ENCODE assay signal across 24 mouse cellular contexts in the genomic region with DNA sequence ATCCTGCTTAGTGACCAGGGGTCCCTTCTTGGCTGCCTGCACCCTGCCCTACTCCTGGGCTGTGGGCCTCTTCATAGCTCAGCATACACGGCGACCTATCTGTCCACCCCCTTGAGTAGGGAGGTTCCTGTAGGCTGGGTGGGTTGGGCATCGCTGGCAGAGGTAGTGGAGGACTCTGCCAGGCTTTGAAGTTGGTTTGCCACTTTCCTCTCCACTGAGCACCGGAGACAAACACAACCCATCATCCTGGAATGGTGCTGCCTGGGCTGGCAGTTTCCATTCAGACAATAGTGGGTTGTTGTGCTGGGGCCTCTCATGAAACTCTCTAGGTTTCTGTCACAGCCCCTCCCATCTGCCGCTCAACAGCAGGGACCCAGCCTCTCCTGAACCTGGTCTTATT. TPM values are rescaled to one million over a fixed set of nuclear protein-coding genes. Genes with fewer than 3 reads are reported as not detected.
DNase-seq lines count a peak whose midpoint lies in the region; ATAC-seq and TF ChIP-seq lines count a peak whose summit lies in the region.
"Had no signal": no experiment of that assay in that cellular context is flagged by ENCODE, and none has a peak within 500 bp of the region (broad histone marks: within the 10 kb centered on the region; RNA-seq: fewer than 3 reads in every experiment).

No protein-coding gene starts in this region.

- no peak overlapping the region for H3K4me3 ChIP-seq in intestine, embryonic 16.5 days (ENCODE audit: low read length)
- H3K4me3 ChIP-seq in intestine, embryonic 15.5 days (replicated peaks) = no peak overlapping the region
- H3K4me3 ChIP-seq in intestine, postnatal 0 days (ENCODE audit: low read depth, low read length) = no peak overlapping the region
- no peak overlapping the region for H3K4me3 ChIP-seq in midbrain, embryonic 15.5 days
- H3K4me3 ChIP-seq in hindbrain, embryonic 16.5 days (ENCODE audit: low read length) = no peak overlapping the region
- H3K4me3 ChIP-seq: embryonic facial prominence, embryonic 10.5 days; heart, embryonic 10.5 days; hindbrain, embryonic 15.5 days; limb, embryonic 15.5 days; midbrain, embryonic 13.5 days; neural tube, embryonic 12.5 days; stomach, embryonic 15.5 days had no signal

- no peak for TF ChIP-seq CTCF in intestine, postnatal 0 days (IDR thresholded peaks at IDR 0.05; ENCODE audit: low read depth)

- H3K4me1 ChIP-seq in intestine, embryonic 16.5 days (ENCODE audit: control insufficient read depth, insufficient read depth, low read length) = peaks cover 11% of the 10 kb centered on the region; the same call in 1 of the 2 replicates
- peaks cover 9% of the 10 kb centered on the region; the same call in 1 of the 2 replicates for H3K4me1 ChIP-seq in intestine, embryonic 15.5 days (replicated peaks)
- H3K4me1 ChIP-seq in intestine, postnatal 0 days (replicated peaks; ENCODE audit: control insufficient read depth, insufficient read depth, low read length) = peaks cover 7% of the 10 kb centered on the region
- peaks cover 6% of the 10 kb centered on the region for H3K4me1 ChIP-seq in midbrain, embryonic 15.5 days
- peaks cover 2% of the 10 kb centered on the region; the same call in 1 of the 2 replicates for H3K4me1 ChIP-seq in hindbrain, embryonic 16.5 days (ENCODE audit: control insufficient read depth, insufficient read depth, low read depth, low read length)
- H3K4me1 ChIP-seq: neural tube, embryonic 12.5 days had no signal

- DNase-seq in testis, postnatal 10 days (ENCODE audit: low spot score) = peak; percentile 36
- DNase-seq in testis, postnatal 14 days (ENCODE audit: low spot score) = no peak
- DNase-seq: cerebellum, adult 8-10 months; gastrocnemius, postnatal 36 days; left cerebral cortex, postnatal 4 days; lung, adult 2 months; lung, postnatal 14 days; retina, postnatal 1 day; right cerebral cortex, postnatal 25 days had no signal

- H3K9ac ChIP-seq in intestine, embryonic 16.5 days (ENCODE audit: low read depth, low read length) = no peak overlapping the region
- no peak overlapping the region for H3K9ac ChIP-seq in intestine, embryonic 15.5 days
- no peak overlapping the region for H3K9ac ChIP-seq in intestine, postnatal 0 days (ENCODE audit: low read depth, low read length)
- no peak overlapping the region for H3K9ac ChIP-seq in midbrain, embryonic 15.5 days
- no peak overlapping the region for H3K9ac ChIP-seq in hindbrain, embryonic 16.5 days (ENCODE audit: low read depth, low read length)
- H3K9ac ChIP-seq: hindbrain, embryonic 15.5 days; limb, embryonic 15.5 days; midbrain, embryonic 13.5 days; neural tube, embryonic 12.5 days; stomach, embryonic 15.5 days had no signal

- no peak overlapping the region for H3K4me2 ChIP-seq in intestine, embryonic 16.5 days (ENCODE audit: low read depth, low read length)
- H3K4me2 ChIP-seq in intestine, embryonic 15.5 days (replicated peaks) = no peak overlapping the region
- no peak overlapping the region; the same call in 1 of the 2 replicates for H3K4me2 ChIP-seq in intestine, postnatal 0 days (replicated peaks; ENCODE audit: low read depth)
- H3K4me2 ChIP-seq in midbrain, embryonic 15.5 days = no peak overlapping the region
- H3K4me2 ChIP-seq in hindbrain, embryonic 16.5 days (ENCODE audit: low read length) = no peak overlapping the region
- H3K4me2 ChIP-seq: hindbrain, embryonic 15.5 days; limb, embryonic 15.5 days; midbrain, embryonic 13.5 days; neural tube, embryonic 12.5 days; stomach, embryonic 15.5 days had no signal

- H3K27me3 ChIP-seq in intestine, embryonic 16.5 days (replicated peaks; ENCODE audit: control insufficient read depth, insufficient read depth, low read length) = no peaks in the 10 kb centered on the region
- H3K27me3 ChIP-seq in intestine, embryonic 15.5 days (replicated peaks) = no peaks in the 10 kb centered on the region
- H3K27me3 ChIP-seq in intestine, postnatal 0 days (replicated peaks; ENCODE audit: control insufficient read depth, insufficient read depth, low read length) = no peaks in the 10 kb centered on the region
- H3K27me3 ChIP-seq in midbrain, embryonic 15.5 days (replicated peaks) = no peaks in the 10 kb centered on the region; the same call in 1 of the 2 replicates
- no peaks in the 10 kb centered on the region for H3K27me3 ChIP-seq in hindbrain, embryonic 16.5 days (replicated peaks; ENCODE audit: control insufficient read depth, insufficient read depth, low read length)
- H3K27me3 ChIP-seq: hindbrain, embryonic 15.5 days; limb, embryonic 15.5 days; megakaryocyte, embryonic 14.5 days; stomach, embryonic 15.5 days had no signal

- H3K36me3 ChIP-seq in intestine, embryonic 16.5 days (ENCODE audit: control insufficient read depth, insufficient read depth, low read length) = no peaks in the 10 kb centered on the region
- no peaks in the 10 kb centered on the region for H3K36me3 ChIP-seq in intestine, embryonic 15.5 days
- H3K36me3 ChIP-seq in intestine, postnatal 0 days (ENCODE audit: control insufficient read depth, insufficient read depth) = no peaks in the 10 kb centered on the region
- no peaks in the 10 kb centered on the region for H3K36me3 ChIP-seq in midbrain, embryonic 15.5 days (replicated peaks)
- H3K36me3 ChIP-seq in hindbrain, embryonic 16.5 days (ENCODE audit: control insufficient read depth, insufficient read depth, low read length) = no peaks in the 10 kb centered on the region
- H3K36me3 ChIP-seq: embryonic facial prominence, embryonic 10.5 days; heart, embryonic 10.5 days; hindbrain, embryonic 15.5 days; limb, embryonic 15.5 days; midbrain, embryonic 13.5 days; neural tube, embryonic 12.5 days; stomach, embryonic 15.5 days had no signal

- peak overlapping the region; percentile 37 for H3K27ac ChIP-seq in intestine, embryonic 16.5 days (ENCODE audit: low read length)
- H3K27ac ChIP-seq in intestine, embryonic 15.5 days = no peak overlapping the region
- peak overlapping the region; percentile 29; the same call in 1 of the 2 replicates for H3K27ac ChIP-seq in intestine, postnatal 0 days (ENCODE audit: low read depth, low read length)
- H3K27ac ChIP-seq in midbrain, embryonic 15.5 days = no peak overlapping the region
- no peak overlapping the region for H3K27ac ChIP-seq in hindbrain, embryonic 16.5 days (ENCODE audit: low read depth, low read length)
- H3K27ac ChIP-seq: embryonic facial prominence, embryonic 10.5 days; hindbrain, embryonic 15.5 days; kidney, postnatal 0 days; limb, embryonic 15.5 days; midbrain, embryonic 13.5 days; neural tube, embryonic 12.5 days; stomach, embryonic 15.5 days had no signal

- no peaks in the 10 kb centered on the region for H3K9me3 ChIP-seq in intestine, embryonic 16.5 days (ENCODE audit: control insufficient read depth, low read length)
- H3K9me3 ChIP-seq in intestine, embryonic 15.5 days = no peaks in the 10 kb centered on the region
- H3K9me3 ChIP-seq in intestine, postnatal 0 days (ENCODE audit: control insufficient read depth) = no peaks in the 10 kb centered on the region
- no peaks in the 10 kb centered on the region for H3K9me3 ChIP-seq in midbrain, embryonic 15.5 days
- H3K9me3 ChIP-seq in hindbrain, embryonic 16.5 days (ENCODE audit: control insufficient read depth, low read length) = no peaks in the 10 kb centered on the region
- H3K9me3 ChIP-seq: embryonic facial prominence, embryonic 10.5 days; heart, embryonic 10.5 days; hindbrain, embryonic 15.5 days; limb, embryonic 15.5 days; megakaryocyte, embryonic 14.5 days; midbrain, embryonic 13.5 days; neural tube, embryonic 12.5 days; stomach, embryonic 15.5 days had no signal

- 70% methylated on average over 5 of the region's 5 CpGs for WGBS in intestine, embryonic 16.5 days
- 67% methylated on average over 5 of the region's 5 CpGs for WGBS in intestine, embryonic 15.5 days
- WGBS in intestine, postnatal 0 days = 55% methylated on average over 5 of the region's 5 CpGs
- WGBS in midbrain, embryonic 15.5 days = 68% methylated on average over 5 of the region's 5 CpGs
- 79% methylated on average over 5 of the region's 5 CpGs for WGBS in hindbrain, embryonic 16.5 days

- peak; percentile 5; the same call in 1 of the 2 replicates for ATAC-seq in intestine, embryonic 16.5 days
- no peak for ATAC-seq in intestine, embryonic 15.5 days
- peak; percentile 19 for ATAC-seq in intestine, postnatal 0 days
- ATAC-seq in midbrain, embryonic 15.5 days (replicated peaks) = no peak
- ATAC-seq in hindbrain, embryonic 16.5 days = no peak
- ATAC-seq: forebrain, embryonic 16.5 days; midbrain, embryonic 13.5 days had no signal

RNA-seq across cellular contexts. Expression of a gene that starts 4.5 kb away (rescaled TPM):
- polyA plus RNA-seq in intestine, embryonic 16.5 days (2015; fragmentation: Nextera tagmentation; extraction: Ambion mirVana) = 3.4 and 3.7 TPM in 2 replicates
- 4.5 and 6.2 TPM in 2 replicates for polyA plus RNA-seq in intestine, embryonic 15.5 days (2015; fragmentation: Nextera tagmentation; extraction: Ambion mirVana)
- 3.6 and 6.1 TPM in 2 replicates for polyA plus RNA-seq in intestine, postnatal 0 days (2015; fragmentation: Nextera tagmentation; extraction: Ambion mirVana)
- 25.4 and 25.9 TPM in 2 replicates for polyA plus RNA-seq in midbrain, embryonic 15.5 days (2015; fragmentation: Nextera tagmentation; extraction: Ambion mirVana)
- 17.1 and 25.5 TPM in 2 replicates for polyA plus RNA-seq in hindbrain, embryonic 16.5 days (2015; fragmentation: Nextera tagmentation; extraction: Ambion mirVana)

RNA-seq across cellular contexts. Expression of a gene that starts 16.3 kb away (rescaled TPM):
- polyA plus RNA-seq in intestine, embryonic 16.5 days (2015; fragmentation: Nextera tagmentation; extraction: Ambion mirVana) = 15.8 and 17.1 TPM in 2 replicates
- 14.4 and 16.2 TPM in 2 replicates for polyA plus RNA-seq in intestine, embryonic 15.5 days (2015; fragmentation: Nextera tagmentation; extraction: Ambion mirVana)
- polyA plus RNA-seq in intestine, postnatal 0 days (2015; fragmentation: Nextera tagmentation; extraction: Ambion mirVana) = 8.9 and 10.3 TPM in 2 replicates
- polyA plus RNA-seq in midbrain, embryonic 15.5 days (2015; fragmentation: Nextera tagmentation; extraction: Ambion mirVana) = 10.9 and 13.0 TPM in 2 replicates
- polyA plus RNA-seq in hindbrain, embryonic 16.5 days (2015; fragmentation: Nextera tagmentation; extraction: Ambion mirVana) = 15.1 and 15.4 TPM in 2 replicates

RNA-seq across cellular contexts. Expression of a gene that starts 43.3 kb away (rescaled TPM):
- polyA plus RNA-seq in intestine, embryonic 16.5 days (2015; fragmentation: Nextera tagmentation; extraction: Ambion mirVana) = 138 and 143 TPM in 2 replicates
- 141 and 149 TPM in 2 replicates for polyA plus RNA-seq in intestine, embryonic 15.5 days (2015; fragmentation: Nextera tagmentation; extraction: Ambion mirVana)
- polyA plus RNA-seq in intestine, postnatal 0 days (2015; fragmentation: Nextera tagmentation; extraction: Ambion mirVana) = 59.4 and 62.7 TPM in 2 replicates
- 218 and 221 TPM in 2 replicates for polyA plus RNA-seq in midbrain, embryonic 15.5 days (2015; fragmentation: Nextera tagmentation; extraction: Ambion mirVana)
- 224 and 241 TPM in 2 replicates for polyA plus RNA-seq in hindbrain, embryonic 16.5 days (2015; fragmentation: Nextera tagmentation; extraction: Ambion mirVana)

Comparison
In these comparisons a context has a peak if more than half of its experiments do, and no peak if none do; other contexts are left out.
1. ATAC-seq: peak in intestine, embryonic 16.5 days (single experiment) and intestine, postnatal 0 days (single experiment); none in intestine, embryonic 15.5 days (single experiment), midbrain, embryonic 15.5 days (single experiment) and hindbrain, embryonic 16.5 days (single experiment).
2. H3K27ac ChIP-seq: peak in intestine, embryonic 16.5 days (single experiment) and intestine, postnatal 0 days (single experiment); none in intestine, embryonic 15.5 days (single experiment), midbrain, embryonic 15.5 days (single experiment) and hindbrain, embryonic 16.5 days (single experiment).